Comparison of ENCODE assay signal across 10 mouse cellular contexts in genomic region chr3:40532256-40532655, GRCm38 (mm10). TPM values are rescaled to one million over a fixed set of nuclear protein-coding genes. Genes with fewer than 3 reads are reported as not detected.
DNase-seq lines count a peak whose midpoint lies in the region; ATAC-seq and TF ChIP-seq lines count a peak whose summit lies in the region.
"Had no signal": no experiment of that assay in that cellular context is flagged by ENCODE, and none has a peak within 500 bp of the region (broad histone marks: within the 10 kb centered on the region; RNA-seq: fewer than 3 reads in every experiment).

No protein-coding gene starts in this region.

- H3K36me3 ChIP-seq in kidney, postnatal 0 days (ENCODE audit: insufficient read depth, low read length) = no peaks in the 10 kb centered on the region
- H3K36me3 ChIP-seq in forebrain, embryonic 12.5 days (replicated peaks) = no peaks in the 10 kb centered on the region
- no peaks in the 10 kb centered on the region for H3K36me3 ChIP-seq in intestine, embryonic 16.5 days (ENCODE audit: control insufficient read depth, insufficient read depth, low read length)
- H3K36me3 ChIP-seq in midbrain, postnatal 0 days (ENCODE audit: insufficient read depth, low read length) = no peaks in the 10 kb centered on the region
- H3K36me3 ChIP-seq: G1E had no signal

- WGBS in kidney, postnatal 0 days = 17% methylated on average over 11 of the region's 11 CpGs
- 4% methylated on average over 11 of the region's 11 CpGs for WGBS in forebrain, embryonic 12.5 days
- 20% methylated on average over 11 of the region's 11 CpGs for WGBS in intestine, embryonic 16.5 days
- WGBS in midbrain, postnatal 0 days = 12% methylated on average over 11 of the region's 11 CpGs

- TF ChIP-seq CTCF in kidney, postnatal 0 days (IDR thresholded peaks at IDR 0.05; ENCODE audit: low read depth) = no peak
- TF ChIP-seq CTCF in midbrain, postnatal 0 days (IDR thresholded peaks at IDR 0.05) = no peak

- no peak for DNase-seq in kidney, postnatal 0 days (ENCODE audit: low spot score)
- no peak for DNase-seq in kidney, postnatal 25 days
- no peak for DNase-seq in midbrain, postnatal 0 days (ENCODE audit: low spot score)
- DNase-seq in thymus, postnatal 10 days (ENCODE audit: low spot score in 2 of 2) = no peak
- DNase-seq in thymus, postnatal 25 days = no peak
- DNase-seq: lung, postnatal 10 days had no signal

- ATAC-seq in kidney, postnatal 0 days (replicated peaks; ENCODE audit: low FRiP score, low read depth) = no peak
- 0 out of 2 replicates have a peak, but pooled peaks have one; percentile 14 for ATAC-seq in forebrain, embryonic 12.5 days (ENCODE audit: low FRiP score)
- ATAC-seq in intestine, embryonic 16.5 days = no peak
- ATAC-seq in midbrain, postnatal 0 days (ENCODE audit: low FRiP score) = no peak
- no peak for ATAC-seq in CD4-positive, CD25-positive, alpha-beta regulatory T cell, adult 4 months

- H3K4me2 ChIP-seq in kidney, postnatal 0 days (ENCODE audit: low read length) = peak overlapping the region; percentile 98
- peak overlapping the region; percentile 100 for H3K4me2 ChIP-seq in forebrain, embryonic 12.5 days
- H3K4me2 ChIP-seq in intestine, embryonic 16.5 days (ENCODE audit: low read depth, low read length) = peak overlapping the region; percentile 97
- H3K4me2 ChIP-seq in midbrain, postnatal 0 days (ENCODE audit: low read depth, low read length, poor library complexity, severe bottlenecking) = peak overlapping the region; percentile 99

- H3K27ac ChIP-seq in kidney, postnatal 0 days = no peak overlapping the region
- H3K27ac ChIP-seq in forebrain, embryonic 12.5 days = no peak overlapping the region
- H3K27ac ChIP-seq in intestine, embryonic 16.5 days (ENCODE audit: low read length) = no peak overlapping the region
- no peak overlapping the region for H3K27ac ChIP-seq in midbrain, postnatal 0 days (ENCODE audit: low read depth, low read length)

- H3K4me3 ChIP-seq in kidney, postnatal 0 days (replicated peaks; ENCODE audit: low read depth, low read length) = peak overlapping the region; percentile 51
- peak overlapping the region; percentile 65 for H3K4me3 ChIP-seq in forebrain, embryonic 12.5 days (replicated peaks)
- peak overlapping the region; percentile 56; the same call in 1 of the 2 replicates for H3K4me3 ChIP-seq in intestine, embryonic 16.5 days (ENCODE audit: low read length)
- peak overlapping the region; percentile 53 for H3K4me3 ChIP-seq in midbrain, postnatal 0 days (ENCODE audit: low read depth, low read length)

- H3K4me1 ChIP-seq in kidney, postnatal 0 days (replicated peaks; ENCODE audit: insufficient read depth, low read length) = peaks cover 11% of the 10 kb centered on the region; the same call in 1 of the 2 replicates
- H3K4me1 ChIP-seq in forebrain, embryonic 12.5 days = peaks cover 28% of the 10 kb centered on the region
- H3K4me1 ChIP-seq in intestine, embryonic 16.5 days (ENCODE audit: control insufficient read depth, insufficient read depth, low read length) = peaks cover 8% of the 10 kb centered on the region
- H3K4me1 ChIP-seq in midbrain, postnatal 0 days (ENCODE audit: insufficient read depth, low read length) = peaks cover 5% of the 10 kb centered on the region; the same call in 1 of the 2 replicates

- no peak overlapping the region for H3K9ac ChIP-seq in kidney, postnatal 0 days (ENCODE audit: low read depth, low read length)
- H3K9ac ChIP-seq in forebrain, embryonic 12.5 days = no peak overlapping the region
- H3K9ac ChIP-seq in intestine, embryonic 16.5 days (ENCODE audit: low read depth, low read length) = no peak overlapping the region
- H3K9ac ChIP-seq in midbrain, postnatal 0 days (replicated peaks; ENCODE audit: low read length, poor library complexity, severe bottlenecking) = no peak overlapping the region

- peaks cover 5% of the 10 kb centered on the region; the same call in 1 of the 2 replicates for H3K27me3 ChIP-seq in kidney, postnatal 0 days (ENCODE audit: insufficient read depth, low read length)
- peaks cover 45% of the 10 kb centered on the region for H3K27me3 ChIP-seq in forebrain, embryonic 12.5 days
- peaks cover 15% of the 10 kb centered on the region for H3K27me3 ChIP-seq in intestine, embryonic 16.5 days (replicated peaks; ENCODE audit: control insufficient read depth, insufficient read depth, low read length)
- H3K27me3 ChIP-seq in midbrain, postnatal 0 days (ENCODE audit: insufficient read depth, low read length) = 0 out of 2 replicates have a peak, but pooled peaks cover 7% of the 10 kb centered on the region

- H3K9me3 ChIP-seq in kidney, postnatal 0 days (replicated peaks; ENCODE audit: low read length) = no peaks in the 10 kb centered on the region
- no peaks in the 10 kb centered on the region for H3K9me3 ChIP-seq in forebrain, embryonic 12.5 days
- H3K9me3 ChIP-seq in intestine, embryonic 16.5 days (ENCODE audit: control insufficient read depth, low read length) = peaks cover 2% of the 10 kb centered on the region; the same call in 1 of the 2 replicates
- H3K9me3 ChIP-seq in midbrain, postnatal 0 days (ENCODE audit: low read length) = 0 out of 2 replicates have a peak, but pooled peaks cover under 1% of the 10 kb centered on the region

RNA-seq across cellular contexts. Expression of gene Intu, which starts 1.2 kb away (rescaled TPM):
- polyA plus RNA-seq in kidney, postnatal 0 days (2015; fragmentation: Nextera tagmentation; extraction: Ambion mirVana) = 2.0 and 2.3 TPM in 2 replicates
- 7.2 and 8.9 TPM in 2 replicates for polyA plus RNA-seq in forebrain, embryonic 12.5 days (2016; fragmentation: Nextera tagmentation; extraction: Ambion mirVana)
- 1.9 TPM in 2 replicates for polyA plus RNA-seq in intestine, embryonic 16.5 days (2015; fragmentation: Nextera tagmentation; extraction: Ambion mirVana)
- 6.7 and 7.6 TPM in 2 replicates for total RNA-seq in midbrain, postnatal 0 days (2014; rRNA removed)
- 2.5 TPM in 2 replicates for polyA plus RNA-seq in midbrain, postnatal 0 days (2015; fragmentation: Nextera tagmentation; extraction: Ambion mirVana)
- polyA plus RNA-seq in CD4-positive, CD25-positive, alpha-beta regulatory T cell, adult 4 months (2017; shearing (Covaris generic)) = under 1 TPM; 0.17 to 0.33 TPM
